Mouse (Mus musculus): Measurements from ENCODE around the gene Col9a1.

Col9a1 gene

DNA sequence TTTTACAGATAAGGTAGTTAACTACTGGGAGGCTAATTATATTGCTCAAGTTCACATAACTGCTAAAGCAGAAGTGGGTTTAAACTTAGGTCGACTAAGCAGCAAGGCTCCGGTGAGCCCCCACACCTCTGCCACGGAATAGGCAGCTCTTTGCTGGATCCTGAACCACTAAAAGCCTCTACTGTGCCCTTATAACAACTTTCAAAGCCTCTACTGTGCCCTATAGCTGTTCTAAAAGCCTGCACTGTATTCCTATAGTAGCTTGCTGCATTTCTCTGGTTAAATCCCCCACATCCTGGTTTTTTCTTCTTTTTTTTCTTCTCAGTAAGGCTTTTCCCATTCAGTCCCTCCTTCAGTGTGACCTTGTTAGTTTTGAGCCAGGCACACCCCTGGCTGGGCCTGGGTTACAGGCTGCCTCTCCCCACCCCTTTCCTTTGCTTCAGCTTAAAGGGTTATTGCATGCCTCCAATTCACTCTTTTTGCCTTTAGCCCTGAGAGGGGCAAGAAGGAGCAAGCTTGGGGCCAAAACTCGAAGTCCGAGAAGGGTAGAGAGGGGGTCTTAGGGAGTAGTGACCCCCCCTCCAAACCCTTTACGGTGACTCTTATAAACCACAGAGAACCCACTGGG lies at the start of gene Col9a1:
TSS of gene Col9a1 (plus strand) at position 387 of the 628 bp plus-strand sequence.
- no peak for DNase-seq

DNA sequence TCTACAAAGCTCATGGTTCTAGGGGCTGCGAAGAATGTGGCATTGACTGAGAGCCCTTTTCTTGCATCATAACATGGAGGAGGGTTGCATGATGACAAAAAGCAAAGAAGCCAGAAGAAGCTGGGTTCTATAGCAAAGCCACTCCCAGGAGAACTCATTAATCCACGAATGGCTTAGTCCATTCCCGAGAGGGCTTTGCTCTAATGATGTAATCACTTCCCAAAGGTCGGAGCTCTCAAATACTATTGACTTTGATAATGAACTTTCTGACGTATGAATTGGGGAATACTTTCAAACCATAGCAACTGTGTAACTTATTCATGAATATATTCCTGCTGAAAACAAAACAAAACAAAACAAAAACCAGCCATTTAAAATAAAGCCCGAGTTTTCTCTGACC lies 49.5 kb upstream of the Col9a1 start:
- no peak for DNase-seq

DNA sequence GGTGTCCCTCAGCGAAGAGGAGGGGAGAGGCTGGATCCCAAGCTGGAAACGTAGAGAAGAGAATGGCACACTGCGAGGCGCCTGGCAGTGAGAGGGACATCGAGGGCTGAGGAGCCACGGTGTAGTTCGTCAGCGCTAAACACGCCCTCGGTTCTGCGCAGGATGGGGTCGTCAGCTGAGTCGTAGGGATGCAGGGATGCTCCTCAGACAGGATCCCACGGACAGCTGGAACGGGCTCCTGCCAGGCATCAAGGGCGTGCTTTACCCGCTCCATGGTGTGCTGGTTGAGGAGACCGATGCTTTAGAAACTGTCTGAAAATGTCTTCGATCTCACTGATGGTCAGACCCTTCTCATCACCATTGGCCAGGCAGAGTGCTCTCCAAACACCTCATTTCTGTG lies 43.6 kb upstream of the Col9a1 start:
- no peak for DNase-seq

DNA sequence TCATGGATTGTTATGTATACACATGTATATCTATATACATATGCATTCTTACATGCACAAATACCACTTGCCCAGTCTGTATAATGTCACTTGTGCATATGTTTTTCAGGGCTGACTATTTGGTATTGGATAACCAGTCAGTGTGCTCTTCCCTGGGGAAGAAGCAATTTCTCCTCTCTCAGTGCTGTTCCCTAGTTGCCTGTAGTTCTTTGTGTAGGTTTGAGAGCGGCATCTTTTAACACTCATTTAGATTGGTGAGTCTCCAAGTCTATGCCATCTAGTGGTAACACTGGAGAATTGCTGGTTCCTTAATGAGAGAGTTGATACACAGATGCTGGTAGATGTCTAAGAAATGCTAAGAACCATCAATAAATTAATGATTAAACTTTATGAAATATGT lies 42.6 kb upstream of the Col9a1 start:
- DNase-seq: no peak

DNA sequence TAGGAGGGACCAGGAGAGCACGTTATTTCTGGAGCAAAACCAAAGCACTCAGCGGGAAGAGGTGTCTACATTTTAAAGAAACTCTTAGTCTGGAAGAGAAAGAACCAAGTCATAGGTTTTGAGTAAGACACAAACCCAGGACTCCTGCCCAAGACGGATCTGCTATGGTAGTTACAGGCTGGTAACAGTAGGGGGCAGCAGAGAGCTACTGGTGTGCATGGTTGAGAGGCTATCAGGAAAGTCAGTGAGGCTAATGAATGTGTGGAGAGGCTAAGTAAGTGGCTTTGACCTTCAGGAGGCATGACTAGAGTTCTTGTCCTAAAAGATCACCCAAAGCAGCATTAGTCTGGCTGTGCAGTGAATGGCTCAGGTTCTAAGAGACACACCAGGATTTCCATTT lies 40.3 kb upstream of the Col9a1 start:
- peak; percentile 24 to 59 for DNase-seq

DNA sequence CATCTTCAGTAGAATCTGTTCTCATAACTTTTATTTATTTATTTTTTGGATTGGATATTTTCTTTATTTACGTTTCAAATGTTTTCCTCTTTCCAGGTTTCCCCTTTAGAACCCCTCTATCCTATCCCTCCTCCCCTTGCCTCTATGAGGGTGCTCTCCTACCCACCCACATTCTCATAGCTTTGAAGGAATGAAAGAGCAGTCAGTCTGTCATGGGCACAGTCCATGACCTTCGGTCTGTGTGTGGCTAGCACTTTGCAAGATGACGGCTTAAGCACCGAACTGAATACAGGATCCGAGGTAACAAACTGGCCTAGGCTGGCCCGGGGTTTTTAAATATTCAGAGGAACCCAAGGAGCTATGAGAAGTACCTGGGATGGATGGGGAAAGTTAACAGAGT lies 36.9 kb upstream of the Col9a1 start:
- no peak for DNase-seq

DNA sequence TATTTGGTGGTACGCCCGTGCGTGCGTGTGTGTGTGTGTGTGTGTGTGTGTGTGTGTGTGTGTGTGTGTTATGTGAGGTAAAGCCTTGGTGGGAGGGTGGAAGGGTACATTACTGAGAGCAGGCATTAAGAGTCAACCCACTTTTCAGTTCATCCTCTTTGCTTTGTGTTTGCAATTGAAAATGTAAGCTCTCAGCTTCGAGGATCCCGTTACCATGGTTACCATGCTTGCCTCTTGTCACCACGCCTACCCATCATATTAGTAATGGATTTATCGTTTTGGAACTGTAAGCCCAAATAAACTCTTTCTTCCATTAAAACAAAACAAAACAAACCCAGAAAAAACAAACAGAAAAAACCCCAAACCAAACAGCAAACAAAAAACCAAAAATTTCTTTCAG lies 33.9 kb upstream of the Col9a1 start:
- no peak for DNase-seq

DNA sequence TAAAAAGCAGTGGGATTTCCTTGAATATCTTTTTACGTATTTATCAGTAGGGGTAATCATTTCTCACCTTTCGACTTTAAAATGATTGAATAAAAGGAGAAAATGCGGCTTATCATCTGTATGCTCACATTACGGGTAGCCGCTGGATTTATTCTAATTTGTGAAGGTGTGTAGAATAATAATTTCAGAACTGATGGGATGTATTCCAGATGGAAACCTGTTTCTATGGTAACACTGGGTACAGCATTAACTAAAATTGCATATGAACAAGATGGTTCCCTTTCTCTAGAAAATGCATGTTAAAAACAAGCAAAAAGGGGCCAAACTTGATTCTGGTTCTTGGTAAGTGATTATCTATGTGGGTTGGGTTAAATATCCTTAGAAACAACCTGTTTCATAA lies 19.7 kb upstream of the Col9a1 start:
- DNase-seq: no peak

DNA sequence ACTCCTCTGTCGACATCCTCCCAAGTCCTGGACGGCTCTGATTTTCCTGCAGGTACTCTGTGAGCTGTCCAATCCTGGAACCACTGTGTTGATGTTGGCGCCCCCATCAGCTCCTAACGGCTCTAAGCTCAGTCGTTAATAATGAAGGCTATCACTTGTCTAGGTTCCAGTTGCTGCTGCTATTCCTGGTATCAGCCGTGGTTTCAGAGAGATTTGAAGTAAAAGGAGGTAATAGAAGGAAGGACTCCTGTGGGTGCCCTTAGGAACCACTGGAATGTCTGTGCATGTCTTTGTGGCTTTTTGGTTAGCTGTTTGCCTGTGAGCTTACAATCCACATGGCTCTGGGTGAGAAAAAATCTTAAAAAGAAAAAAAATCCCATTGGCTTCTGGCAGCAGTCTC lies 8.0 kb upstream of the Col9a1 start:
- no peak for DNase-seq

DNA sequence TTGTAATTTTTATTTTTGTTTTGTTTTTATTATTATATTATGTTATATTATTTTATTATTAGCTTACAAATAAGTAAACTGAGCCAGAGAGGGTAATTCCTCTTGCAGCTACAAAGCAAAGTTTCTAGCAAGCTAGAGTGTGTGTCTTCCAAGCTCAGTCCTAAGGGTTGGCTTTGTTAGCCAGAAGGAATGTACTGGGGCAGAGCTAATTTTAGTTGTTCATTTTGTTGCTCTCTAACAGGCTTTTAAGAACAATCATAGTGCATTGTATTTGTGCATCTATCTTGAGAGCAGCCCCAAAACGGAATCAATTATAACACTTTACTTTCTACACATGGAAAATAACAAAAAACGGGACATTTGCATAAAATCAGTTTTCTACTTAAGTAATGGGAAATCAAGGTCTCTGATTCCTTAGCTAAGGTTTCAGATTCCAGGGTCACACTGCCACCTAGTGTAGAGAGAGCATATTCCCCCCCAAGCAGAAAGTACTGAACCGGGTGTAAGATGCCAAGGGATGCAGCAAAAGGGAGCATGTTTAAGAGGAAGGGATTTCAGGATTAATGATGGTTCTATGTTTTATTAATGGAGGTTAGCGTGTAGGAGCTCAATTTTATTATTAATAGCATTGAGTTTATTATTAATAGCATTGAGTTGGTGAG lies 6.1 kb upstream of the Col9a1 start:
- peak; percentile 14 to 55 for DNase-seq

DNA sequence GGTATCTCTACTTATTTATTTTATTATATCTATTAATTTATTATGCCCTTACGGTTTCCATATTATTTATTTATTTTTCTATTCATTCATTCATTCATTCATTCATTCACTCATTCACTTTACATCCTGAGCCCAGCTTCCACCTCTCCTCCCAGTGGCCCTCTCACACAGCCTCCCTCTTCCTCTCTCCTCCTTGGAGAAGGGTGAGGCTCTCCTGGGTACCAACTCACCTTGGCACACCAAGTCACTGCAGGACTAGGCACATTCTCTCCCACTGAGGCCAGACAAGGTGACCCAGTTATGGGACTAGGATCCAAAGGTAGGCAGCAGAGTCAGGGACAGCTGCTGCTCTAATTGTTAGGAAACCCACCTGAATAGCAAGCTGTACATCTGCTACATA lies 5.5 kb upstream of the Col9a1 start:
- DNase-seq: no peak

DNA sequence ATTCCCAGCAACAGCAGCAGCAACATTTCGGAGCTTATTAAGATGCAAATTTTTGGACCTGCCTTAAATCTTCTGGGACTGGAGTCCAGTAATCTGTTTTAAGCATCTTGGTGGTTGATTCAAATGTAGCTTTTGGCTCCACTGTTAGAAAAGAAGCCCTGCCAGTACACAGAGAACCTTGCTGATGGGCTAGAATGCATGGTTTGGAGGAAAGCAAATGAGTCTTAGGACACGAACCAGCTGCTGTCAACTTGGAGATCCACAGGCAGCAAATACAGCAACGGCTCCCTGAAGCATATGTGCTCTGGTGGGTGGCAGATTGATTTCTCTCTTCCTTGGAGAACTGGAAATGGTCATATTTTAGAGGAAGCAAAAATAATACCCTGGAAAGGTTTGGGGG lies 4.8 kb upstream of the Col9a1 start:
- no peak for DNase-seq

DNA sequence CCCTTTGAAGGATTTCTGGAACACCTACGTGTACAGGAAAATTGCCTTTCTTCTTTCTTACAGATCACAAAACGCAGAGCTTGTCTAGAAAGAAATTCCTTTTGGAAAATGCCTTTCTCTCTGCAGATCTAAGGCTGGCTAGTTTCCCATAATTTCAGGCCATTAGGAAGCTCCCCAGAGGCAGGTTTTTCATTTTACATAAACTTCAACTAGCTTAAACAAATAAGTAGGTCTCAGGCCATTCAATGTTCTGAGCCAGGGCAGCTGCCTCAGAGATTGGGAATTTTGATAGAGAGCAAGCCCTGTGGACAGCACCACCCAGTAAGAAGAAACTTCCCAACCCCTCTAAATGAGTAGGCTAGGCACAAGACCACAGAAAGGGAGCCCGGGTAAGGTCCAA lies 1.6 kb upstream of the Col9a1 start:
- no peak for DNase-seq

DNA sequence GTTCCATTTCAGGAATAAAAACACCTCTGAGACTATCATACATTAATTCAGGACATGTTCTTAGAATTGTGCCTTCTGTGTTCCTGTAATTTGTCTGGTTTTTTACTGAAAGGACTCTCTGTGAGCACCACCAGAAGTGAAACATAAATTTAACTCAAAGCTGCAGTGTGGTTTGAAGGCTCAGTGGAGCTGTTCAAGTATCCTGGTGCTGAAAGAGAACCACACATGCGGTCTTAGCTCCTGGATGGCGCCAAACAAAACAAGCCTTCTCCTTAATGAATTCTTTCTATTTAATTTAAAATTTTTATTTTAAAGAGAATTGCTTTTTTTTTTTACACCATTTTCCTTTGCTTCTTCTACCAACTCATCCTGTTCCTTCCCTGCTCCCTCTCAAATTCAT lies 2.4 kb downstream of the Col9a1 start:
- no peak for DNase-seq

DNA sequence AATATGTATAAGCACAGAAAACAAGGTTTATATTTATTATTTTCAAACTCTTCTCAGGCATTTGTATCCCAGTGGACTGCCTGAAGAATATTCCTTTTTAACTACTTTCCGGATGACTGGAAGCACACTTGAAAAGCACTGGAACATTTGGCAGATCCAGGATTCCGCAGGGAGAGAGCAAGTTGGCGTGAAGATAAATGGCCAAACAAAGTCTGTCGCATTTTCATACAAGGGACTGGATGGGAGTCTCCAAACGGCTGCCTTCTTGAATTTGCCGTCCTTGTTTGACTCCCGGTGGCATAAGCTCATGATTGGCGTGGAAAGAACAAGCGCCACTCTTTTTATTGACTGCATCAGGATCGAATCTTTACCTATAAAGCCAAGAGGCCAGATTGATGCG lies 7.6 kb downstream of the Col9a1 start:
- DNase-seq: no peak

DNA sequence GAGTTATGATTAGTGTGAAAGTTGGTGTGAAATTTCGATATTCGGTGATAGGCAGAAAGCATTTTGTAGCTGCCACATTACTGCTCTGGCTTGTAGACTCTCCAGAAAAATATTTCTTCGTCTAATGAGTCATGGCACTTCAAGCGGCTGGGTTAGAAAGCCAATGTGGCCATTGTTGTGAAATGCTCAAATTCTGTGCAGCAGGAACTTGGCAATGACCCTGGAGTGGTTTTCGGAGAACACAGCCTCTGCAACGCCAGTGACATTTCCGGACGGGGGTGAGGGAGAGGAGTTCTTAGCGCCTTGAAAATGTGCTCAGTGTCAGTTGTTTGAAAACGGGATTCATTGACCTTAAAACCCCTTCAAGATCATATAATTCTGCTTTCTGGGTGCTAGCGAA lies 9.6 kb downstream of the Col9a1 start:
- DNase-seq: no peak

DNA sequence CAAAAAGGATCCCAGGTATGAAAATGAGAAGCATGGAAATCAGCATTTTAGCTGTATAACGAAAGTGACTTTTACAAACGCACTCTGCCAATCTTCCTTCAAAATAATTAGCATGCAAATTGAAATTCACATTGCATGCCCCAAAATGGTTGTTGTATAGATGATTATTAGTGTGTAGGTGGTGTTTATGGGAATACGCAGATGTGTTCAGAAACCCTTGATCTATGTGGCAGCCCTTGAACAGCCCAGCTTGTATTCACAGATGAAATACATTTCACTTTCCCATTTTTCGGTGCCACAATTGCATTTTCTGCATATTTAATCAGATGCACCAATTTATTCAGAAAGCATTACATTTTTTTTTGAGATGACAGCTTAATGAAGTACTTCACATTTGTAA lies 14.3 kb downstream of the Col9a1 start:
- DNase-seq: no peak

DNA sequence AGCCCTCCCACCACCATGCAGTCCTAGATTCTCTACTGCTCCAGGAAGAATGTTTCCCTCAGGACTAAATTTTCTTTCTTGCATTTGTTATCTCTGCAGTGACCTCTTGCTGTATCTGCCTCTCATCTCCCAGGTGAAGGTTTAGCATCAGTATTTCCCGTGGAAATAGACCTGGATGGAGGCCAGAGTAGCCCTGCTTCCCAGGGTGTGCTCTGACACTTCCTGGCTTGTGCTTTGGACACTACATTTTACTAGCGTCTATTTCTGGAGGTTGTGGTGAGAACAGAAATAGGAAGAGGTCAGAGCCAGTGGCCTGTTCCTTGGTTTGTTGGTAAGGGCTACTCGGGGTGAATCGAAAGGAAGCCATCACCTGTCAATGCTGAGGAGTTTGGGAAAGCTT lies 16.7 kb downstream of the Col9a1 start:
- DNase-seq: no peak

DNA sequence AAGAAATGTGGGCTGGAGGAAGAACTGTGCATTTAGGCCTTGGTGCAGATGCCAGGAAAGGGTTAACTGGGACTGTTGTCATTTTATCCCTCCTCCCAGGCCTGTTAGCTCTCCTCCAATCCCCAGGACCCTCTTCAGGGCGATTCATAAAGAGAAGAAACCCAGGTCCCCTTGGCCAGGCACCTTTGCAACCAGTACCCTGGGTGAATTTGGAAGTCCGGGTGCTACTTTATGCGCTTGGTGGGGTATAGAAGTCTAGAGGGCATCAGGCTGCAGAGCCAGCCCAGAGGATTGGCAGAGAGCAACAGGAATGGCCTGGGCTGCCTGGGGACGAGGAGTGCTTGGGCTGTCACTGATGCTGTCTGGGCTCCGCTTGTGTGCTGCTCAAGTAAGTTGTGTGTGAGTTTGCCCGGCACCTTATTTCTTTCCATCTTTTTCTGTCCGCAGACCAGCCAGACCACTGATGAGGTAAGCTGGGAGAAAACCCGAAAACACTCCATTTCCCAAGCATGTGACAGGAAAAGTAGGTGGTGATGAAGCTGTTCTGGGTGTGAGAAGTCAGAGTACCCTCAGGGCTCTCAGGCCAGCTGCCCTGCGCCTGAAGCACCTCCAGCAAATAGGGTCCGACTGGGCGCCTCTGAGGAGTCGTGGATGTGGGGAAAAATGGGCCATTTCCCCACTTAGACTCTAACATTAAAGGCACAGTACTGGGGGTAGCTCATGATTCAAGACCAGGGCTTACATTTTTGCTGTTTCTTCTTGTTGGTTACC lies 17.8 kb downstream of the Col9a1 start:
- DNase-seq: no peak

DNA sequence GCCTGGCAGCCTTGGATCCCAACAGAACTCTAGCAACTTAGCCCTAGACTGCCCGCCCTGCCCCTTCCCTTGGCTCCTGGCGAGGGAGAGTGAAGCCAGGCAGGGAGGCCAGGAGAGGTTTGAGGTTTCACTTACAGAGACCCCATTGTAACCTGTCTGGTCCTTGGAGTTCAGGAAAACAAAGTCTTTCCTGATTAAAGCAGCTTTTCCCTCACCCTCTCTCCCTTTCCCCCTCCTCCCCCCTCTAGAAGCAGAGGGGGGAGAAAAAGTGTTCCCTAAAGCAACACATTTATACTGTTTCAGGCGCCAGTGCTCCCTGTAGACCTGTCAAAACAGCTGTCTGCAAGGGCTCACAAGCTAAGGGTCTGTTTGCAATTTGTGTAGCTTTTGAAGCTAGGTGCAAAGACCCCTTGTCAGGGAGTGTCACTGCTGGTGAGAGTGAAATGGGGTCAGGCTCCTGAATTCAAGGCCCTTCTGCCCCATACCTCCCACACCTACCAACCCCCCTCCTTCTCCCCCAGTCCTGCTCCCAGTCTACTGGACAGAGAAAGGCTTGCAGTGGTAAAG lies 18.6 kb downstream of the Col9a1 start:
- no peak for DNase-seq

DNA sequence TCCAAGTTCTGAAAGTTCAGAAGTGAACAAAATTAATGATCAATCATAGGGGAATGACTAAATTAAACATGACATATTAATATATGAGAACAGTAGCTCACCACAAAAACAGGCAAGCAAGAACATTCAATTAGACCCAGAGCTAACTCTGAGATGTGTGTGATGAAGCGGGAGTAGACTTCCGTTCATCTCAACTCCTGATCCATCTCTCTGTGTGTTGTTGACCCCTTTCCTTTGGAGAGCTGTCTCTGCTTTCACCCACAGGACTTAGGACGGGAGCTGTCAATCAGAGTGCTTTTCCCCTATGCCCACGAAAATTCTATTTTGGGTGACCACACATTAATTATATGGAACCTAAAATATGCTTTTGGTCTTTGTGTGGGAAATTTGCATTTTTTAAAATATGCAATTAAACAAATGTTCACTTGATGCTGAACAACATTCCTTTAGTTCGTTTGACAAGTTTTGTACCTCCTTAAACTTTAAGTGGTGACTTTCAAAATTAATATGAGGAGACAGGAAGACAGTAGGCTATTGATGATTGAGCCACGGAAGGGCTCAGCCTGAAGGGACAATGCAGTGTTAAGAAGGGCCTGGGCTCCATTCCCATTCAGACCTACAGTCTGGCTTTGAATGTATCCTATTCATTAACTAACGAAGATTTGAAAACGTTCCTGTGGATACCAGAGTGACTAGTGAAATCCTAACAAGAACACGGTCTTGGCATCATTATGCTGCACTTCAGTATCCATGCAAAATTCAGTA lies 34.4 kb downstream of the Col9a1 start:
- DNase-seq: no peak

DNA sequence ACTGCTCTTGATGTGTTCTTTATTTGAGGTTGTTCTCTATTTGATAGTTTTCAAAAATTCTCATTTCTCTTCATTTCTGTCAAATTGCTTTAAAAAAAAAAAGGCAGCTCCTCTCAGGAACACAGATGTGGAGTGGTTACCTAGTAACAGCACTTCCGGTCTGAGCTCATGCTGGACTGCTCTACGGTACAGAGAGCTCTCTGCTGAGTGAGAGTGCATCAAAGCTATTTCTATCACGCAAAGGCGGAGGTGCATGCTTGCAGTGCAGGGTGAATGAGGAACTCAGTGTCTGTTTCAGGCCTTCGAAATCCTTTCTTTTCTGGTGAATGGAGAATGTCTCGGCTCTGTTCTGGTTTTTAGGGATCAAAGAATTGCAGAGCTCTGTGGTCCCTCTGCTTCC lies 41.6 kb downstream of the Col9a1 start:
- DNase-seq: no peak

DNA sequence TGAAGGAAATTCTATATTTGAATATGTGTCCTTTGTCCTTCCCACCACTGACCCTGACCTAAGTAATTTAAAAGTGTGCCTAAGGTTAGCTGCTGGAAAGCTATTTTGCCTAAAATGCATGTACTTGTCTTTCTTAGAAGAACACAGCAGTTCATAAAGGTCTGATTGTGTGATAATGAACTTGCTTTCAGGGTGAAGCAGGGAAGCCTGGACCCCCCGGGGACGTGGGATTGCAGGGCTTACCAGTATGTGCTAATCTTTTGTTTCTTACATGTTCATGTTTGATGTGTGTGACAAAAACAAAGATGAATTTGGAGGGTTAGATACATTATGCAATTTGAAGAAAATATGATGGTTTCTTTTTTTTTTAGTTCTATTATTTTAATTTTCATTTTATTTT lies 44.8 kb downstream of the Col9a1 start:
- no peak for DNase-seq

All from kidney, adult 8-10 months (tissue).